Mouse (Mus musculus) forebrain, embryonic 14.5 days (tissue): ENCODE data around the gene Crispld2. TPM values are rescaled to one million over a fixed set of nuclear protein-coding genes. Genes with fewer than 3 reads are reported as not detected.

Experiments
- ATAC-seq: fragments of 200-750 bp; cut with Nextera tagmentation; 2 replicates; pipeline ENCODE4 v1.8.0; 2017; ENCODE audit warnings: mild to moderate bottlenecking, moderate library complexity
- DNase-seq: peaks from one replicate; pipeline ENCODE4 v3.0.0-alpha.2; 2015; ENCODE audit warnings: low spot score
- H3K27ac ChIP-seq: fragments of 300-500 bp; sonication (generic); 2 replicates; pipeline ENCODE4 v1.5.1; 2014; ENCODE audit warnings: low read depth, mild to moderate bottlenecking, control low read depth, low read length, moderate library complexity
- H3K27me3 ChIP-seq: fragments of 300-500 bp; sonication (generic); replicated peaks from 2 replicates; pipeline ENCODE4 v1.6.1; 2014; ENCODE audit warnings: low read length, control low read depth, mixed read lengths; ENCODE audit not compliant: control insufficient read depth, insufficient read depth
- H3K36me3 ChIP-seq: fragments of 300-500 bp; sonication (generic); 2 replicates; pipeline ENCODE4 v1.6.1; 2014; ENCODE audit warnings: low read length, control low read depth; ENCODE audit not compliant: control insufficient read depth, insufficient read depth
- H3K4me1 ChIP-seq: fragments of 300-500 bp; sonication (generic); 2 replicates; pipeline ENCODE4 v1.6.1; 2014; ENCODE audit warnings: antibody characterized with exemption, low read length, control low read depth; ENCODE audit not compliant: control insufficient read depth, insufficient read depth
- H3K4me2 ChIP-seq: fragments of 300-500 bp; sonication (generic); 2 replicates; pipeline ENCODE4 v1.6.1; 2014; ENCODE audit warnings: mild to moderate bottlenecking, control low read depth, low read length
- H3K4me3 ChIP-seq: fragments of 300-500 bp; sonication (generic); 2 replicates; pipeline ENCODE4 v1.5.1; 2014; ENCODE audit warnings: low read depth, low read length, control low read depth
- H3K9ac ChIP-seq: fragments of 300-500 bp; sonication (generic); 2 replicates; pipeline ENCODE4 v1.6.1; 2014; ENCODE audit warnings: mild to moderate bottlenecking, low read length, control low read depth, moderate library complexity
- H3K9me3 ChIP-seq: fragments of 300-500 bp; sonication (generic); replicated peaks from 2 replicates; pipeline ENCODE4 v1.6.1; 2016; ENCODE audit warnings: low read length, control low read depth, mixed read lengths; ENCODE audit not compliant: control insufficient read depth
- WGBS: fragments of 180-500 bp; shearing (Covaris S2); extraction: QIAGEN DNeasy Blood & Tissue Kit; methylation state at CpG from one replicate; pipeline ENCODE4 v1.1.7; 2014; 5-methylcytosine and 5-hydroxymethylcytosine counted together
- polyA plus RNA-seq: library from polyadenylated mRNA; unstranded; fragments of >200 nt; fragmentation: Nextera tagmentation; extraction: Ambion mirVana; gene quantifications from 2 replicates; pipeline ENCODE4 v1.2.1, GENCODE M21; 2014

Crispld2 gene
- polyA plus RNA-seq, 1 experiment from 2014 or later = 0.79 TPM

DNA sequence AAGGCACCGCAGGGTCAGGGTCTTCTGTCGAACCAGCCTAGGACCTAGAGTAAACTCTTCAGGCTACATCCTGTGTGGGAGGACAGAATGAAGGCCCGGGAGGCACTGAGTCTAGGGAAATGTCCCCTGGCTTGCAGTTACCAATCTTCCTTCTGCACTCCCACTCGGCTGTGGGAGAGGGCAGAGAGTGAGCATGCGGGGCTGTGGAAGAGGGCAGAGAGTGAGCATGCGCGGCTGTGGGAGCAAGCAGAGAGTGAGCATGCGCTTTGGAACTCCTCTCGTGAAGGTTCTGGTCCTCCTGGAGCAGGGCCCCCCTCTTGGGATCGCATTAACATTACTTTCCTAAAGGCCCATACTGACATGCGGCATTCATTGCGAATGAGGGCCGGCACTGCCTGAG lies 25.1 kb downstream of the Crispld2 start:
- H3K27me3 ChIP-seq = no peaks in the 10 kb centered on the region
- no peak for ATAC-seq
- 96% methylated on average over 13 of the region's 13 CpGs for WGBS

GRCm38 (mm10) chr8:120017786-120018185 lies 25.5 kb downstream of the Crispld2 start:
- whole genome bisulfite sequencing = 95% methylated on average over 6 of the region's 6 CpGs
- H3K27ac ChIP-seq = no peak overlapping the region
- DNase-seq (no peak), ATAC-seq (no peak)
- no peaks in the 10 kb centered on the region for H3K9me3 ChIP-seq
- no peaks in the 10 kb centered on the region for H3K4me1 ChIP-seq
- no peaks in the 10 kb centered on the region for H3K36me3 ChIP-seq
- H3K27me3 ChIP-seq = no peaks in the 10 kb centered on the region
- no peak overlapping the region for H3K4me3 ChIP-seq
- no peak overlapping the region for H3K4me2 ChIP-seq
- H3K9ac ChIP-seq = no peak overlapping the region

More for the DNA sequence above, 25.1 kb downstream of the Crispld2 start:
- no peak for DNase-seq
- Histone ChIP-seq H3K27ac (no peak overlapping the region), H3K4me1 (no peaks in the 10 kb centered on the region), H3K9ac (no peak overlapping the region), H3K4me3 (no peak overlapping the region), H3K4me2 (no peak overlapping the region), H3K9me3 (no peaks in the 10 kb centered on the region), H3K36me3 (no peaks in the 10 kb centered on the region)

- H3K9ac ChIP-seq = no peak overlapping the region
- H3K4me3 ChIP-seq = no peak overlapping the region
- H3K4me1 ChIP-seq = no peaks in the 10 kb centered on the region
- DNase-seq (no peak), ATAC-seq (no peak)
- no peaks in the 10 kb centered on the region for H3K36me3 ChIP-seq
- H3K27me3 ChIP-seq = no peaks in the 10 kb centered on the region
- H3K9me3 ChIP-seq = no peaks in the 10 kb centered on the region
- no peak overlapping the region for H3K4me2 ChIP-seq
- H3K27ac ChIP-seq = no peak overlapping the region
- WGBS = 63% methylated on average over 6 of the region's 6 CpGs
Observed at GRCm38 (mm10) chr8:120018379-120018778, 26.1 kb downstream of the Crispld2 start.

- Histone ChIP-seq H3K27me3 (no peaks in the 10 kb centered on the region), H3K27ac (no peak overlapping the region), H3K36me3 (no peaks in the 10 kb centered on the region), H3K4me3 (no peak overlapping the region), H3K9ac (no peak overlapping the region), H3K4me2 (no peak overlapping the region), H3K4me1 (no peaks in the 10 kb centered on the region), H3K9me3 (no peaks in the 10 kb centered on the region)
- DNase-seq (no peak), ATAC-seq (no peak)
- WGBS = 85% methylated on average over 5 of the region's 5 CpGs
Observed at GRCm38 (mm10) chr8:120019297-120019696, 27.1 kb downstream of the Crispld2 start.

DNA sequence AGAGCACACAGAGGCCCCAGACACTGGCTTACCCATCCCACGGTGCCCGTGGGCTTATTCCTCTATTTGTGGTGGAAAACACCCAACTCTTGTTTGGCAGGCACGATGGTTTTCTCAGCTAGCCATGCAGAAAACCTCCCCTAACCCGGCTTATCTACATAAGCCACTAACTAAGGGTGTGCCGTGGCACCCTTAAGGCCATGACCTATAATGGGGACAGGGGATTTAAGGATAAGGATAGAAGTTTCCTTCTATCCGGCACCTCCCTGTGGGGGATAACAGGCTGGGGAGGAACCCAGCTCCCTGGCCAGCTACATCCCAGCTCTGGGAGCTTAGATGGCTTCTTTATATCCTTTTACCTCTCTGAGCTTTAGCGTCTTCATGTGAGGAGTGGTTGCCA lies 28.1 kb downstream of the Crispld2 start:
- H3K27ac ChIP-seq = no peak overlapping the region

GRCm38 (mm10) chr8:120026199-120026598 lies 34.0 kb downstream of the Crispld2 start:
- H3K4me1 ChIP-seq = no peaks in the 10 kb centered on the region
- ATAC-seq (no peak), DNase-seq (no peak)
- H3K4me3 ChIP-seq = no peak overlapping the region
- H3K9me3 ChIP-seq = no peaks in the 10 kb centered on the region
- H3K27me3 ChIP-seq = no peaks in the 10 kb centered on the region
- H3K27ac ChIP-seq = no peak overlapping the region
- no peaks in the 10 kb centered on the region for H3K36me3 ChIP-seq
- no peak overlapping the region for H3K9ac ChIP-seq
- WGBS = 91% methylated on average over 5 of the region's 5 CpGs
- H3K4me2 ChIP-seq = no peak overlapping the region

More for the DNA sequence above, 28.1 kb downstream of the Crispld2 start:
- Histone ChIP-seq H3K4me2 (no peak overlapping the region), H3K9me3 (no peaks in the 10 kb centered on the region), H3K9ac (no peak overlapping the region), H3K4me1 (no peaks in the 10 kb centered on the region), H3K36me3 (no peaks in the 10 kb centered on the region), H3K4me3 (no peak overlapping the region), H3K27me3 (no peaks in the 10 kb centered on the region)
- 78% methylated on average over 7 of the region's 7 CpGs for WGBS
- ATAC-seq = no peak
- DNase-seq = no peak

DNA sequence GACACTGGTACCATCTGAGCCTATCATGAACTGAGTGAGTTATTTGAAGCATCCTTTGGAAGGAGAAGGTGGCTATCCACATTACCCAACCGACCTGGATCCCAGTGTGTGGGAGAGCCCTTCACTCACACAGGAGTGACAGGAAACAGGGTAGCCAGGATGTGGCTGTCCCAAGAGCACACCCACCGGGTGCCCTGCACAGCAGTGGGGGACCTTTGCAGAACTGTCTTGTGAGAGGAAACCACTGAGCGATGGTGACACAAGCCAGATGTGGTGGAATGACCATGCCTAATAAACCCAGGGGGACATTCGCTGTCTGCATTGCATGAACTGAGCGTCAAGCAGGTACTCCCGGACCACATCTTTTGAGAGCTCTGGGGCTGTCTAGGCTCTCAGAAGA lies 34.8 kb downstream of the Crispld2 start:
- DNase-seq (no peak), ATAC-seq (no peak)
- Histone ChIP-seq H3K9ac (no peak overlapping the region), H3K4me1 (no peaks in the 10 kb centered on the region), H3K4me2 (no peak overlapping the region), H3K27me3 (no peaks in the 10 kb centered on the region), H3K4me3 (no peak overlapping the region), H3K36me3 (no peaks in the 10 kb centered on the region), H3K27ac (no peak overlapping the region), H3K9me3 (no peaks in the 10 kb centered on the region)
- 91% methylated on average over 6 of the region's 6 CpGs for WGBS

DNA sequence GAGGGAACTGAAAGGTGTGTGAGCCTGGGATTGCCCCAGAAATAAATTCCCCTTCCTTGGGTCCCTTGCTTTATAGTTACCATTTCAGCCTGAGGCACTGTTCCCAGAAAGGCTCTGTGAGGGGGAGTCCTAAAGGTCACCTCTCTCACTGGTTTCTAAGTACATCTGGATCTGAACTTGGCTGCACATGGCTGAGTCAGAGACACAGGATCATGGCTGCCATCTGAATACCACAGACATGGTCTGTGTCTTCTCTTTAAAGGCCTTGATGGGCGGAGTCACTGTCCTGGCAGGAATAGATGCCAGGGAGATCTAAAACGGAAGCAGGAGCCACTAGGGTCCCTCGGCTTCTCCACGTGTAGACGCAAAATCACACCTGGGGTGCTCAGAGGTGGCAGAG lies 38.2 kb downstream of the Crispld2 start:
- no peaks in the 10 kb centered on the region for H3K36me3 ChIP-seq
- H3K4me3 ChIP-seq = no peak overlapping the region
- 75% methylated on average over 5 of the region's 5 CpGs for WGBS
- no peak overlapping the region for H3K27ac ChIP-seq
- no peak overlapping the region for H3K4me2 ChIP-seq
- no peaks in the 10 kb centered on the region for H3K27me3 ChIP-seq
- no peaks in the 10 kb centered on the region for H3K4me1 ChIP-seq
- H3K9ac ChIP-seq = no peak overlapping the region
- no peak for ATAC-seq
- DNase-seq = no peak
- no peaks in the 10 kb centered on the region for H3K9me3 ChIP-seq

GRCm38 (mm10) chr8:120032549-120033208 lies 40.4 kb downstream of the Crispld2 start:
- no peaks in the 10 kb centered on the region for H3K4me1 ChIP-seq
- WGBS = 79% methylated on average over 5 of the region's 5 CpGs
- ATAC-seq (no peak), DNase-seq (no peak)
- no peak overlapping the region for H3K4me2 ChIP-seq
- H3K27me3 ChIP-seq = no peaks in the 10 kb centered on the region
- H3K27ac ChIP-seq = no peak overlapping the region
- no peaks in the 10 kb centered on the region for H3K36me3 ChIP-seq
- no peak overlapping the region for H3K9ac ChIP-seq
- no peak overlapping the region for H3K4me3 ChIP-seq
- no peaks in the 10 kb centered on the region for H3K9me3 ChIP-seq
